Mouse (Mus musculus) lung, adult 2 months (tissue): Measurements from ENCODE around the gene C77080.

Source experiments
- CTCF ChIP-seq: fragments of 200-500 bp; IDR thresholded peaks from 2 replicates; pipeline ENCODE4 v1.5.1; 2011; ENCODE audit warnings: mild to moderate bottlenecking, low read length, control low read depth; ENCODE audit not compliant: insufficient read depth
- POLR2A ChIP-seq: fragments of 200-500 bp; IDR thresholded peaks from 2 replicates; pipeline ENCODE4 v1.6.1; 2011; ENCODE audit warnings: low read depth, mild to moderate bottlenecking, control low read depth, low read length, borderline replicate concordance; ENCODE audit errors: extremely low read depth

- TF ChIP-seq POLR2A, result no peak
- no peak for TF ChIP-seq CTCF
These were observed 35.9 kb downstream of the C77080 start for GRCm38 (mm10) chr4:129225315-129225714.
